Comparison of ENCODE assay signal across 42 mouse cellular contexts in genomic region chr11:33655861-33656593, GRCm38 (mm10). TPM values are rescaled to one million over a fixed set of nuclear protein-coding genes. Genes with fewer than 3 reads are reported as not detected.
DNase-seq lines count a peak whose midpoint lies in the region; ATAC-seq and TF ChIP-seq lines count a peak whose summit lies in the region.
"Had no signal": no experiment of that assay in that cellular context is flagged by ENCODE, and none has a peak within 500 bp of the region (broad histone marks: within the 10 kb centered on the region; RNA-seq: fewer than 3 reads in every experiment).

No protein-coding gene starts in this region.

- peaks cover 3% of the 10 kb centered on the region; the same call in 1 of the 2 replicates for H3K4me1 ChIP-seq in lung, embryonic 15.5 days
- no peaks in the 10 kb centered on the region; the same call in none of the 2 replicates for H3K4me1 ChIP-seq in lung, adult 2 months (ENCODE audit: control insufficient read depth, insufficient read depth, low read length)
- no peaks in the 10 kb centered on the region for H3K4me1 ChIP-seq in midbrain, embryonic 11.5 days (ENCODE audit: control insufficient read depth, insufficient read depth, low read length)
- H3K4me1 ChIP-seq: embryonic facial prominence, embryonic 12.5 days; forebrain, embryonic 13.5 days; heart, embryonic 13.5 days; kidney, embryonic 15.5 days; midbrain, embryonic 12.5 days had no signal

- H3K4me3 ChIP-seq in lung, embryonic 15.5 days, result no peak overlapping the region
- no peak overlapping the region for H3K4me3 ChIP-seq in lung, adult 2 months (replicated peaks; ENCODE audit: extremely low read depth, low read depth, low read length)
- no peak overlapping the region for H3K4me3 ChIP-seq in myocyte
- no peak overlapping the region for H3K4me3 ChIP-seq in midbrain, embryonic 11.5 days (ENCODE audit: low read depth, low read length)
- H3K4me3 ChIP-seq: embryonic facial prominence, embryonic 12.5 days; forebrain, embryonic 13.5 days; gastrocnemius, adult 2 months; heart, adult 2 months; heart, embryonic 13.5 days; kidney, embryonic 15.5 days; layer of hippocampus, adult 2 months; left cerebral cortex, adult 2 months; limb, embryonic 13.5 days; midbrain, embryonic 12.5 days; neural tube, embryonic 13.5 days had no signal

- no peak for TF ChIP-seq CTCF in lung, adult 2 months (IDR thresholded peaks at IDR 0.05; ENCODE audit: insufficient read depth, low read length)

- H3K27ac ChIP-seq in lung, embryonic 15.5 days, result peak overlapping the region; percentile 41; the same call in 1 of the 2 replicates
- no peak overlapping the region for H3K27ac ChIP-seq in midbrain, embryonic 11.5 days (ENCODE audit: low read depth, low read length)
- H3K27ac ChIP-seq: embryonic facial prominence, embryonic 12.5 days; forebrain, embryonic 13.5 days; gastrocnemius, adult 2 months; heart, adult 2 months; heart, embryonic 13.5 days; hindbrain, embryonic 14.5 days; kidney, embryonic 15.5 days; layer of hippocampus, adult 2 months; left cerebral cortex, adult 2 months; limb, embryonic 13.5 days; midbrain, embryonic 12.5 days; neural tube, embryonic 13.5 days had no signal

- ATAC-seq in lung, embryonic 15.5 days (ENCODE audit: borderline replicate concordance, extremely low read depth, low FRiP score, low TSS enrichment), result peak; percentile 90
- no peak for ATAC-seq in midbrain, embryonic 11.5 days (ENCODE audit: low FRiP score)
- ATAC-seq in erythroblast, adult 5-6 weeks (replicated peaks; ENCODE audit: low FRiP score, poor library complexity, severe bottlenecking), result no peak
- ATAC-seq: forebrain, embryonic 13.5 days; inflammation-experienced regulatory T-cells, adult 6 months had no signal

- no peak overlapping the region for H3ac ChIP-seq in myocyte (ENCODE audit: control insufficient read depth, insufficient read length)

- no peaks in the 10 kb centered on the region for H3K79me2 ChIP-seq in myocyte (ENCODE audit: control insufficient read depth, insufficient read depth)

- no peaks in the 10 kb centered on the region for H3K36me3 ChIP-seq in lung, embryonic 15.5 days
- no peaks in the 10 kb centered on the region for H3K36me3 ChIP-seq in myocyte (ENCODE audit: control insufficient read depth, insufficient read depth)
- no peaks in the 10 kb centered on the region for H3K36me3 ChIP-seq in midbrain, embryonic 11.5 days (ENCODE audit: control insufficient read depth, insufficient read depth, low read length)
- H3K36me3 ChIP-seq: embryonic facial prominence, embryonic 12.5 days; G1E; heart, embryonic 13.5 days; kidney, embryonic 15.5 days; limb, embryonic 13.5 days; midbrain, embryonic 12.5 days; neural tube, embryonic 13.5 days had no signal

- DNase-seq in lung, adult 2 months, result no peak
- DNase-seq in adipocyte (ENCODE audit: low spot score), result peak; percentile 5
- DNase-seq in lung, postnatal 10 days, result peak; percentile 67
- no peak for DNase-seq in midbrain, embryonic 11.5 days (ENCODE audit: low spot score, missing footprints)
- no peak for DNase-seq in adrenal gland, adult 2 months
- DNase-seq: adrenal gland, postnatal 10 days; cerebellum, adult 8-10 months; cerebellum, postnatal 25 days; gastrocnemius, adult 2 months; gastrocnemius, postnatal 36 days; heart, adult 2 months; heart, postnatal 10 days; kidney, adult 11 months; kidney, postnatal 36 days; retina, postnatal 1 day; right cerebral cortex, postnatal 25 days; spleen, adult 18-20 months; thymus, postnatal 14 days had no signal

- H3K9ac ChIP-seq in lung, embryonic 15.5 days, result no peak overlapping the region
- H3K9ac ChIP-seq in midbrain, embryonic 11.5 days (ENCODE audit: low read length), result no peak overlapping the region
- H3K9ac ChIP-seq: embryonic facial prominence, embryonic 12.5 days; forebrain, embryonic 13.5 days; heart, embryonic 13.5 days; hindbrain, embryonic 14.5 days; kidney, embryonic 15.5 days; limb, embryonic 13.5 days; midbrain, embryonic 12.5 days; neural tube, embryonic 13.5 days had no signal

- no peaks in the 10 kb centered on the region for H3K27me3 ChIP-seq in lung, embryonic 15.5 days
- H3K27me3 ChIP-seq in myocyte (ENCODE audit: control insufficient read depth, insufficient read depth, insufficient read length), result no peaks in the 10 kb centered on the region
- H3K27me3 ChIP-seq in midbrain, embryonic 11.5 days (ENCODE audit: control insufficient read depth, insufficient read depth, low read length), result no peaks in the 10 kb centered on the region
- H3K27me3 ChIP-seq: embryonic facial prominence, embryonic 12.5 days; forebrain, embryonic 13.5 days; heart, embryonic 13.5 days; kidney, embryonic 15.5 days; limb, embryonic 13.5 days; midbrain, embryonic 12.5 days; neural tube, embryonic 13.5 days had no signal

- no peak for TF ChIP-seq POLR2A in lung, adult 2 months (IDR thresholded peaks at IDR 0.05; ENCODE audit: borderline replicate concordance, extremely low read depth, low read depth, low read length)
- no peak for TF ChIP-seq POLR2A in myocyte (IDR thresholded peaks at IDR 0.05; ENCODE audit: insufficient read length, low read depth)

- WGBS in lung, embryonic 15.5 days, result 34% methylated on average over 7 of the region's 7 CpGs
- 36% methylated on average over 7 of the region's 7 CpGs for WGBS in lung, adult 2 months
- 85% methylated on average over 7 of the region's 7 CpGs for WGBS in midbrain, embryonic 11.5 days

- H3K9me3 ChIP-seq in lung, embryonic 15.5 days, result no peaks in the 10 kb centered on the region
- H3K9me3 ChIP-seq in midbrain, embryonic 11.5 days (ENCODE audit: control insufficient read depth, low read length), result no peaks in the 10 kb centered on the region
- H3K9me3 ChIP-seq: embryonic facial prominence, embryonic 12.5 days; forebrain, embryonic 13.5 days; G1E; heart, embryonic 13.5 days; kidney, embryonic 15.5 days; limb, embryonic 13.5 days; midbrain, embryonic 12.5 days; neural tube, embryonic 13.5 days had no signal

- H3K4me2 ChIP-seq in lung, embryonic 15.5 days, result no peak overlapping the region
- H3K4me2 ChIP-seq in myocyte (ENCODE audit: low read depth), result peak overlapping the region; percentile 53
- no peak overlapping the region for H3K4me2 ChIP-seq in midbrain, embryonic 11.5 days
- H3K4me2 ChIP-seq: embryonic facial prominence, embryonic 12.5 days; forebrain, embryonic 13.5 days; heart, embryonic 13.5 days; hindbrain, embryonic 14.5 days; kidney, embryonic 15.5 days; limb, embryonic 13.5 days; liver, embryonic 11.5 days; midbrain, embryonic 12.5 days; neural tube, embryonic 13.5 days had no signal

TF ChIP-seq in myocyte, 11 proteins besides CTCF, POLR2A, EP300 and RAD21:
- TF ChIP-seq CEBPB (IDR thresholded peaks at IDR 0.05; ENCODE audit: insufficient read depth, poor library complexity, severe bottlenecking), result no peak
- no peak for TF ChIP-seq MAX (IDR thresholded peaks at IDR 0.05; ENCODE audit: low read depth)
- TF ChIP-seq MYOD1 (IDR thresholded peaks at IDR 0.05; ENCODE audit: control insufficient read depth in 1 of 3, insufficient read length in 2 of 3, low read depth in 2 of 3), result no peak
- no peak for TF ChIP-seq USF1 (IDR thresholded peaks at IDR 0.05; ENCODE audit: low read depth)
- TF ChIP-seq E2F4 (IDR thresholded peaks at IDR 0.05; ENCODE audit: insufficient read depth), result no peak
- TF ChIP-seq MYOG (IDR thresholded peaks at IDR 0.05; ENCODE audit: control insufficient read depth in 1 of 3, insufficient read depth in 1 of 3, insufficient read length in 2 of 3, low read depth in 2 of 3), result no peak
- TF ChIP-seq TCF3 (IDR thresholded peaks at IDR 0.05; ENCODE audit: insufficient read length, low read depth), result no peak
- TF ChIP-seq POLR2AphosphoS2 (IDR thresholded peaks at IDR 0.05; ENCODE audit: insufficient read length, low read depth), result no peak
- TF ChIP-seq SRF (IDR thresholded peaks at IDR 0.05; ENCODE audit: control insufficient read depth, insufficient read length, low read depth), result no peak
- TF ChIP-seq TCF12 (IDR thresholded peaks at IDR 0.05; ENCODE audit: insufficient read depth, poor library complexity, severe bottlenecking), result no peak
- TF ChIP-seq REST (IDR thresholded peaks at IDR 0.05; ENCODE audit: insufficient read depth, insufficient read length), result no peak
TF ChIP-seq in myocyte: peak in this region for 0.

RNA-seq across cellular contexts. Expression of gene D130052B06Rik, which starts 56.9 kb away (rescaled TPM):
- not detected in 2 replicates for polyA plus RNA-seq in lung, embryonic 15.5 days (2015; fragmentation: Nextera tagmentation; extraction: Ambion mirVana)
- not detected in 2 replicates for polyA plus RNA-seq in lung, adult 2 months (2012; rRNA removed)
- polyA plus RNA-seq in myocyte (2012; fragmentation: generic; extraction: Trizol), result not detected
- not detected in 2 replicates for polyA plus RNA-seq in midbrain, embryonic 11.5 days (2014; fragmentation: Nextera tagmentation; extraction: Ambion mirVana)
- total RNA-seq in adrenal gland, adult 2 months (2021), result not detected
- not detected in 2 replicates for polyA plus RNA-seq in adrenal gland, adult 2 months (2012; rRNA removed)
- total RNA-seq in erythroblast, adult 5-6 weeks (2015; ENCODE audit: low replicate concordance), result not detected in 2 replicates
- not detected in 2 replicates for total RNA-seq in erythroblast, adult 5-6 weeks (2017; ENCODE audit: low replicate concordance)
- total RNA-seq: adrenal gland, postnatal 10 days; gastrocnemius, adult 2 months; gastrocnemius, postnatal 36 days; heart, adult 2 months; heart, postnatal 10 days; hematopoietic stem cell, adult 5-6 weeks; layer of hippocampus, adult 2 months; layer of hippocampus, postnatal 14 days; left cerebral cortex, adult 2 months; left cerebral cortex, postnatal 36 days; megakaryocyte, adult 5-6 weeks; midbrain, postnatal 0 days had no signal
- polyA plus RNA-seq: forebrain, embryonic 13.5 days; G1E; heart, adult 2 months; heart, embryonic 13.5 days; hindbrain, embryonic 14.5 days; inflammation-experienced regulatory T-cells, adult 6 months; kidney, embryonic 15.5 days; liver, embryonic 11.5 days; liver, embryonic 16.5 days; midbrain, postnatal 0 days; stomach, embryonic 16.5 days; urinary bladder, adult 2 months had no signal

Comparison
In these comparisons a context has a peak if more than half of its experiments do, and no peak if none do; other contexts are left out.
1. DNase-seq: peak in adipocyte (single experiment) and lung, postnatal 10 days (single experiment); none in lung, adult 2 months (single experiment), midbrain, embryonic 11.5 days (single experiment) and adrenal gland, adult 2 months (single experiment).